Mouse (Mus musculus) CH12.LX (cell line): ENCODE results near the gene Lancl1.

ENCODE experiments used
- EP300 ChIP-seq: IDR thresholded peaks from 2 replicates; pipeline ENCODE4 v1.6.1; 2011; ENCODE audit warnings: low read length, improper control_type of control experiment
- TCF12 ChIP-seq: IDR thresholded peaks from 2 replicates; pipeline ENCODE4 v1.6.1; 2014; ENCODE audit warnings: low read depth, mild to moderate bottlenecking, inconsistent platforms, low read length, improper control_type of control experiment
- ZMIZ1 ChIP-seq: IDR thresholded peaks from 2 replicates; pipeline ENCODE4 v1.6.1; 2012; ENCODE audit warnings: low read depth, mild to moderate bottlenecking, inconsistent platforms, low read length, improper control_type of control experiment
- ZNF384 ChIP-seq: IDR thresholded peaks from 2 replicates; pipeline ENCODE4 v1.6.1; 2012; ENCODE audit warnings: low read depth, low read length, improper control_type of control experiment, inconsistent platforms

DNA sequence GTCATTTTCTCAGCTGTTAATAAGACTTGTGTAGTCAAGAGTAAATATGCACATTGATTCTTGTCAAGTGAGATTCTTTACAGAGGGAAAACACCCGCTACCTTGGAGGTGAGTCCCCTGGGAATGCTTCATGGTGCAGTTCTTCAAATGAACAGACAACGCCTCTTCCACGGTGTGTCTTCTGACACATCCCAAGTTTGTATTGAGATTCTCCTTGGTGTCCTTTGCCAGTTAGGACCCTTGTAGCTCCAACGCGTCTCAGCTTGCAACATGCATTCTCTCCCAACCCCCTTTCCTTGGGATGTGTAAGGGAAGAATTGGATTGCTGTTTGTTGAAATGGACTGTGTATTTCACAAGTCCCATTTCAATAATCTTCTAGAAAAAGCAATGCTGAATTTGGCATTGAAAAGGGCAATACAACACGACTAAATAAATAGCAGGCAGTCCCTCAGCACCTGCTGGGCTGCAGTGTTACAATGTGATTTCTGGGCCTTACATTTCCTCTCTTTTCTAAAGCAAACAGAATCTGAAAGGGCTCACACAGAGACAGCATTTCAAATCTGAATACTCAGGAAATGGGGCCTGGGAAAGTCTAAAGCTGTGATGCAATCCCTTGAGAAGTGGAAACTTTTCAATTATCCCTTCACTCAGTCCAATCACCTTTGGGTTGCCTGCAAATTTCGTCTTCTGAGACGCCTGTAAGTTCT lies 78.0 kb downstream of the Lancl1 start:
- TF ChIP-seq ZMIZ1 (no peak), EP300 (no peak), TCF12 (no peak), ZNF384 (no peak)
